Mouse (Mus musculus) ES-E14 (cell line): ENCODE measurements around the gene Nfkb2. TPM values are rescaled to one million over a fixed set of nuclear protein-coding genes. Genes with fewer than 3 reads are reported as not detected.
A peak's percentile ranks its signal among the peaks of the same experiment; 100 is the strongest.

Experiments
- DNase-seq: peaks from one replicate; pipeline ENCODE4 v3.0.0-alpha.2; 2013; ENCODE audit warnings: low read depth, low spot score
- H3K27ac ChIP-seq: 2 replicates; pipeline ENCODE4 v1.5.1; 2012; ENCODE audit warnings: low read depth, mild to moderate bottlenecking, low read length, moderate library complexity, mixed read lengths; ENCODE audit not compliant: poor library complexity, insufficient read depth, severe bottlenecking
- H3K36me3 ChIP-seq: 2 replicates; pipeline ENCODE4 v1.6.1; 2012; ENCODE audit warnings: mild to moderate bottlenecking, low read length, moderate library complexity, mixed read lengths; ENCODE audit not compliant: control insufficient read depth, poor library complexity, insufficient read depth, severe bottlenecking
- H3K4me1 ChIP-seq, 2 experiments: fragments of 150-350 bp in 1 of 2; sonication (generic) in 1 of 2; 2 replicates each; pipeline ENCODE4 v1.6.1; 2012; ENCODE audit warnings: low read length in 2 of 2, mild to moderate bottlenecking in 1 of 2, mixed read lengths in 1 of 2; ENCODE audit not compliant: control insufficient read depth in 2 of 2, insufficient read depth in 2 of 2, poor library complexity in 1 of 2
- H3K4me3 ChIP-seq, 2 experiments: fragments of 150-350 bp in 1 of 2; sonication (generic) in 1 of 2; 2 replicates each; pipeline ENCODE4 v1.5.1; 2012; ENCODE audit warnings: low read length in 2 of 2, low read depth in 1 of 2, mild to moderate bottlenecking in 1 of 2, mixed read lengths in 1 of 2; ENCODE audit not compliant: insufficient read depth in 1 of 2, poor library complexity in 1 of 2, severe bottlenecking in 1 of 2
- H3K9ac ChIP-seq: 2 replicates; pipeline ENCODE4 v1.6.1; 2012; ENCODE audit warnings: low read depth, mild to moderate bottlenecking, low read length, mixed read lengths; ENCODE audit not compliant: poor library complexity, insufficient read depth, severe bottlenecking
- H3K9me3 ChIP-seq: fragments of 150-350 bp; sonication (generic); 2 replicates; pipeline ENCODE4 v1.6.1; 2012; ENCODE audit warnings: low read depth, mild to moderate bottlenecking, low read length; ENCODE audit not compliant: control insufficient read depth, insufficient read depth
- CHD2 ChIP-seq: IDR thresholded peaks from 2 replicates; pipeline ENCODE4 v1.6.1; 2014; ENCODE audit warnings: mild to moderate bottlenecking, low read depth, low read length, inconsistent platforms
- HCFC1 ChIP-seq: IDR thresholded peaks from 2 replicates; pipeline ENCODE4 v1.6.1; 2012; ENCODE audit warnings: low read length, inconsistent platforms, borderline replicate concordance; ENCODE audit not compliant: insufficient read depth
- MAFK ChIP-seq: IDR thresholded peaks from 2 replicates; pipeline ENCODE4 v1.6.1; 2014; ENCODE audit warnings: mild to moderate bottlenecking, low read depth, low read length, inconsistent platforms; ENCODE audit not compliant: insufficient read depth
- ZC3H11A ChIP-seq: IDR thresholded peaks from 2 replicates; pipeline ENCODE4 v1.6.1; 2012; ENCODE audit warnings: low read depth, mild to moderate bottlenecking, inconsistent platforms, low read length, borderline replicate concordance
- ZNF384 ChIP-seq: IDR thresholded peaks from 2 replicates; pipeline ENCODE4 v1.6.1; 2012; ENCODE audit warnings: low read depth, low read length, inconsistent platforms
- in situ Hi-C, 2 experiments: fragments of 600-800 bp; cut with MboI; formaldehyde crosslinking; loops; one replicate each; pipeline ENCODE4 v1.15.1; 2025; ENCODE audit warnings: low sequenced_read_pairs in 2 of 2, inconsistent platforms in 1 of 2; ENCODE audit not compliant: unreplicated experiment in 2 of 2
- total RNA-seq: library from RNA; depleted of rRNA; stranded (reverse); fragments of 300-350 nt; gene quantifications from 2 replicates; pipeline ENCODE4 v1.2.3, GENCODE M21; 2012

Nfkb2 gene
- total RNA-seq, 1 experiment: 13.0 TPM

- in situ Hi-C loops: no loop called here
Measured at GRCm38 (mm10) chr19:46306751-46307289, 2.7 kb downstream of the Nfkb2 start.

GRCm38 (mm10) chr19:46307781-46308180, 3.7 kb downstream of the Nfkb2 start:
- Histone ChIP-seq H3K27ac (no peak overlapping the region), H3K4me1 (peaks cover 0 to 18% of the 10 kb centered on the region in 2 experiments; a peak in 1 of 4 replicates), H3K9me3 (no peaks in the 10 kb centered on the region), H3K4me3 (peak overlapping the region in 1 of 2 experiments; percentile 62; a peak in 1 of 4 replicates), H3K9ac (no peak overlapping the region), H3K36me3 (peaks cover 6% of the 10 kb centered on the region; the same call in 1 of the 2 replicates)
- TF ChIP-seq HCFC1: no peak
- no peak for TF ChIP-seq ZNF384
- TF ChIP-seq MAFK: no peak
- TF ChIP-seq CHD2: no peak
- no peak for TF ChIP-seq ZC3H11A
- in situ Hi-C loops: no loop called here
- DNase-seq: no peak

More at GRCm38 (mm10) chr19:46306751-46307289, 2.7 kb downstream of the Nfkb2 start:
- DNase-seq: no peak
- Histone ChIP-seq H3K4me3 (no peak overlapping the region), H3K9ac (no peak overlapping the region), H3K9me3 (no peaks in the 10 kb centered on the region), H3K4me1 (peaks cover 0 to 18% of the 10 kb centered on the region in 2 experiments; a peak in 1 of 4 replicates), H3K36me3 (peaks cover 6% of the 10 kb centered on the region; the same call in 1 of the 2 replicates), H3K27ac (no peak overlapping the region)
- TF ChIP-seq MAFK (no peak), ZC3H11A (no peak), CHD2 (no peak), HCFC1 (no peak), ZNF384 (no peak)

- Histone ChIP-seq H3K9ac (peak overlapping the region; percentile 66), H3K4me3 (peak overlapping the region; percentile 62 to 71)
Measured at GRCm38 (mm10) chr19:46308303-46308702, 4.2 kb downstream of the Nfkb2 start.

GRCm38 (mm10) chr19:46308706-46309435, 4.8 kb downstream of the Nfkb2 start:
- 0 out of 2 replicates have a peak, but pooled peaks have one; percentile 18 for TF ChIP-seq ZC3H11A
- peak; percentile 19; the same call in 1 of the 2 replicates for TF ChIP-seq MAFK
- TF ChIP-seq HCFC1: peak; percentile 32; the same call in 1 of the 2 replicates
- no peak for TF ChIP-seq CHD2
- TF ChIP-seq ZNF384: no peak
- peak; percentile 82 for DNase-seq
- H3K4me1 ChIP-seq: peaks cover 0 to 16% of the 10 kb centered on the region in 2 experiments; a peak in 1 of 4 replicates
- H3K9ac ChIP-seq: peak overlapping the region; percentile 66
- H3K27ac ChIP-seq: no peak overlapping the region
- in situ Hi-C loops: no loop called here
- H3K4me3 ChIP-seq: peak overlapping the region; percentile 62 to 71
- peaks cover 6% of the 10 kb centered on the region; the same call in 1 of the 2 replicates for H3K36me3 ChIP-seq
- no peaks in the 10 kb centered on the region for H3K9me3 ChIP-seq

More at GRCm38 (mm10) chr19:46308303-46308702, 4.2 kb downstream of the Nfkb2 start:
- Histone ChIP-seq H3K4me1 (peaks cover 0 to 18% of the 10 kb centered on the region in 2 experiments; a peak in 1 of 4 replicates), H3K36me3 (peaks cover 6% of the 10 kb centered on the region; the same call in 1 of the 2 replicates), H3K9me3 (no peaks in the 10 kb centered on the region), H3K27ac (no peak overlapping the region)
- in situ Hi-C loops: no loop called here
- no peak for DNase-seq
- TF ChIP-seq HCFC1: no peak
- no peak for TF ChIP-seq MAFK
- no peak for TF ChIP-seq ZC3H11A
- TF ChIP-seq ZNF384: no peak
- TF ChIP-seq CHD2: no peak
